Mouse (Mus musculus): Measurements from ENCODE around the gene Hoxc11.

GRCm38 (mm10) chr15:102975688-102976111 is 21.5 kb downstream of the Hoxc11 start:
- TF ChIP-seq MAX (IDR thresholded peaks at IDR 0.05; ENCODE audit: low read length) (no peak), ZKSCAN1 (IDR thresholded peaks at IDR 0.05; ENCODE audit: borderline replicate concordance, low read depth, low read length) (no peak), CTCF (conservative IDR thresholded peaks at IDR 0.05 in 1 of 2, IDR thresholded peaks at IDR 0.05 in 1 of 2; ENCODE audit: low read depth in 2 of 2, low read length in 2 of 2) (no peak), GABPA (IDR thresholded peaks at IDR 0.05; ENCODE audit: insufficient replicate concordance, low read depth, low read length) (no peak), POLR2A (IDR thresholded peaks at IDR 0.05; ENCODE audit: low read depth, low read length) (no peak), SMC3 (IDR thresholded peaks at IDR 0.05; ENCODE audit: low read depth, low read length) (no peak), EP300 (IDR thresholded peaks at IDR 0.05; ENCODE audit: low read length) (no peak)
